In genomic region chr3:127632531-127632930, GRCm38 (mm10) we compare ENCODE assay signal across 8 mouse cellular contexts. TPM values are rescaled to one million over a fixed set of nuclear protein-coding genes. Genes with fewer than 3 reads are reported as not detected.
DNase-seq lines count a peak whose midpoint lies in the region; ATAC-seq lines count a peak whose summit lies in the region.

No protein-coding gene starts in this region.

- H3K9ac ChIP-seq in embryonic facial prominence, embryonic 11.5 days (replicated peaks; ENCODE audit: low read length) = no peak overlapping the region; the same call in 1 of the 2 replicates
- peak overlapping the region; percentile 74 for H3K9ac ChIP-seq in hindbrain, embryonic 13.5 days
- H3K9ac ChIP-seq in liver, embryonic 11.5 days (ENCODE audit: low read depth, low read length) = no peak overlapping the region

- DNase-seq in right cerebral cortex, postnatal 10 days (ENCODE audit: low spot score in 2 of 2) = peak; percentile 46 to 49
- no peak for DNase-seq in right cerebral cortex, adult 2 months (ENCODE audit: low spot score in 2 of 2)
- peak; percentile 69 for DNase-seq in embryonic facial prominence, embryonic 11.5 days (ENCODE audit: low spot score)
- DNase-seq in liver, embryonic 11.5 days (ENCODE audit: low spot score) = peak; percentile 47
- peak; percentile 96 for DNase-seq in retina, embryonic 14.5 days (ENCODE audit: low spot score)
- no peak for DNase-seq in T-cell, adult 2 months (ENCODE audit: low spot score)

- H3K4me3 ChIP-seq in embryonic facial prominence, embryonic 11.5 days (ENCODE audit: low read depth, low read length) = peak overlapping the region; percentile 36
- peak overlapping the region; percentile 56 for H3K4me3 ChIP-seq in hindbrain, embryonic 13.5 days
- peak overlapping the region; percentile 42 for H3K4me3 ChIP-seq in liver, embryonic 11.5 days (ENCODE audit: low read depth, low read length)

- no peaks in the 10 kb centered on the region for H3K9me3 ChIP-seq in embryonic facial prominence, embryonic 11.5 days (replicated peaks; ENCODE audit: control insufficient read depth, low read length)
- no peaks in the 10 kb centered on the region for H3K9me3 ChIP-seq in hindbrain, embryonic 13.5 days
- H3K9me3 ChIP-seq in liver, embryonic 11.5 days (ENCODE audit: control insufficient read depth, low read length) = no peaks in the 10 kb centered on the region

- ATAC-seq in embryonic facial prominence, embryonic 11.5 days (replicated peaks; ENCODE audit: insufficient number of reproducible peaks, low FRiP score, low TSS enrichment, low read depth) = peak; percentile 58
- peak; percentile 82 for ATAC-seq in hindbrain, embryonic 13.5 days (ENCODE audit: low FRiP score)
- ATAC-seq in liver, embryonic 11.5 days (replicated peaks; ENCODE audit: low FRiP score) = peak; percentile 14; the same call in 1 of the 2 replicates
- no peak for ATAC-seq in erythroid progenitor cell, adult 5-6 weeks (replicated peaks; ENCODE audit: low FRiP score, poor library complexity, severe bottlenecking)

- H3K27ac ChIP-seq in embryonic facial prominence, embryonic 11.5 days (replicated peaks; ENCODE audit: low read depth, low read length) = no peak overlapping the region
- peak overlapping the region; percentile 84 for H3K27ac ChIP-seq in hindbrain, embryonic 13.5 days
- no peak overlapping the region for H3K27ac ChIP-seq in liver, embryonic 11.5 days (ENCODE audit: low read depth, low read length)

- H3K4me2 ChIP-seq in embryonic facial prominence, embryonic 11.5 days (ENCODE audit: low read depth, low read length) = peak overlapping the region; percentile 64
- peak overlapping the region; percentile 92 for H3K4me2 ChIP-seq in hindbrain, embryonic 13.5 days
- H3K4me2 ChIP-seq in liver, embryonic 11.5 days = peak overlapping the region; percentile 55

- no peaks in the 10 kb centered on the region for H3K36me3 ChIP-seq in embryonic facial prominence, embryonic 11.5 days (replicated peaks; ENCODE audit: control insufficient read depth, insufficient read depth, low read depth, low read length)
- no peaks in the 10 kb centered on the region for H3K36me3 ChIP-seq in hindbrain, embryonic 13.5 days
- H3K36me3 ChIP-seq in liver, embryonic 11.5 days (ENCODE audit: control insufficient read depth, insufficient read depth, low read length) = no peaks in the 10 kb centered on the region

- WGBS in embryonic facial prominence, embryonic 11.5 days = 0% methylated on average over 32 of the region's 32 CpGs
- under 1% methylated on average over 29 of the region's 32 CpGs for WGBS in hindbrain, embryonic 13.5 days
- 1% methylated on average over 31 of the region's 32 CpGs for WGBS in liver, embryonic 11.5 days

- H3K4me1 ChIP-seq in embryonic facial prominence, embryonic 11.5 days (ENCODE audit: control insufficient read depth, insufficient read depth, low read length) = peaks cover 7% of the 10 kb centered on the region
- H3K4me1 ChIP-seq in hindbrain, embryonic 13.5 days (replicated peaks) = peaks cover 53% of the 10 kb centered on the region
- H3K4me1 ChIP-seq in liver, embryonic 11.5 days (replicated peaks; ENCODE audit: control insufficient read depth, insufficient read depth, low read length) = peaks cover 16% of the 10 kb centered on the region

- H3K27me3 ChIP-seq in embryonic facial prominence, embryonic 11.5 days (ENCODE audit: control insufficient read depth, insufficient read depth, low read length) = peaks cover 72% of the 10 kb centered on the region
- H3K27me3 ChIP-seq in hindbrain, embryonic 13.5 days = peaks cover 78% of the 10 kb centered on the region
- peaks cover 94% of the 10 kb centered on the region for H3K27me3 ChIP-seq in liver, embryonic 11.5 days (replicated peaks; ENCODE audit: control insufficient read depth, insufficient read depth, low read length)

RNA-seq across cellular contexts. Expression of gene Neurog2, which starts 0.4 kb away (rescaled TPM):
- polyA plus RNA-seq in embryonic facial prominence, embryonic 11.5 days (2014; fragmentation: Nextera tagmentation; extraction: Ambion mirVana) = 3.5 and 9.5 TPM in 2 replicates
- 14.9 and 17.5 TPM in 2 replicates for polyA plus RNA-seq in hindbrain, embryonic 13.5 days (2015; fragmentation: Nextera tagmentation; extraction: Ambion mirVana)
- not detected in 2 replicates for polyA plus RNA-seq in liver, embryonic 11.5 days (2014; fragmentation: Nextera tagmentation; extraction: Ambion mirVana)
- total RNA-seq in erythroid progenitor cell, adult 5-6 weeks (2015; ENCODE audit: low replicate concordance) = not detected in 2 replicates
- total RNA-seq in erythroid progenitor cell, adult 5-6 weeks (2017; ENCODE audit: low replicate concordance) = not detected in 2 replicates

Comparison
In these comparisons a context has a peak if more than half of its experiments do, and no peak if none do; other contexts are left out.
1. DNase-seq: peak in right cerebral cortex, postnatal 10 days (2 of 2), embryonic facial prominence, embryonic 11.5 days (single experiment), liver, embryonic 11.5 days (single experiment) and retina, embryonic 14.5 days (single experiment); none in right cerebral cortex, adult 2 months (0 of 2) and T-cell, adult 2 months (single experiment).
2. Peak in every context shown above with its lines, with median percentiles within 50 percentile points of each other: H3K4me2 ChIP-seq and H3K4me3 ChIP-seq.